Mouse (Mus musculus) spleen, adult 12 weeks (tissue): ENCODE results near the gene Dhdh.
"Not testable (repeated sequence)": the region's sequence is repeated elsewhere in the genome, so short reads cannot be mapped to it uniquely, and the experiment has no call there.

Experiments
- DNase-seq: peaks from one replicate; pipeline ENCODE4 v3.0.0; 2022; ENCODE audit warnings: low spot score

Gene Dhdh

DNA sequence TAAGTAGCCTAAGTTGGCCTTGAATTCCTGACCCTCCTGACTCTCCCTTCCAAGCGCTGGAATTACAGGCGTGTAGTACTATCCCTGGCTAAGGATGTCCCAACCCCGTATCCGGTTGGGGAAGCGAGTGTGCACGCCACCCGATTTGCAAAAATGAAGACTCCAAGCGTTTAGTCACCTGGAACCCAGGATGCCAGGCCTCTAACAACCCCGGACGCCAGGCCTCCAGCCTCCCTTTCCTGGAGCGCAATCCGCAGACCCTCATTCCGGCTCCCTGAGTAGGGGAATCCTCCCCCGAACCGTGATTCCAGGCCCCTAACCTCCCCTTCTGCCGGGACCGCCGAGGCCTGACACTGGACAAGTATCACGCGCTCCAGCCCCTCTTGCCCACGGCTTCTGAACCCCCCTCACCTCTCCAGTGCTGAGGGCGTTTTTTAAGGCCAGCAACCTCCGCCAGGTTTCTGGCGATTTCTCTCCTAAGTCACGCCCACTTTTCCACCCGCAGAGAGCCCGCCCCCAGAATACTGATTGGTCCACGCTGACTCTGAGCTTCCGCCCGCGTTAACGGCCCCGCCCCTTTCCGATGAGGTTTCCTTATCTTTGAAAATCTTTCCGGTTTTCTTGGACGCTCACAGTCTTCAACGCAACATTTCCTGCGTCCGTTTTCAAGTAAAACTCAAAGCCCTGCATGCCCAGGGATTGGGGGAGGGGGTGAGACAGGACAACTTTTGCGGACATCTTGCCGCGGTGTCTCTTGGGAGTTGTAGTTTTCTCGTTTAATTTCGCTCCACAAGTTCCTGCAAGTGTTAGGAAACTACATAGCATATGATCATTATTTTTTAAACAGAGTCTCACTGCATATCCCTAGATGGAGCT lies 21.5 kb upstream of the Dhdh start, which contains the start of gene Nucb1:
Gene Nucb1 (minus strand): TSS at position 495 of the 876 bp plus-strand sequence.
- DNase-seq, result peak; percentile 92

DNA sequence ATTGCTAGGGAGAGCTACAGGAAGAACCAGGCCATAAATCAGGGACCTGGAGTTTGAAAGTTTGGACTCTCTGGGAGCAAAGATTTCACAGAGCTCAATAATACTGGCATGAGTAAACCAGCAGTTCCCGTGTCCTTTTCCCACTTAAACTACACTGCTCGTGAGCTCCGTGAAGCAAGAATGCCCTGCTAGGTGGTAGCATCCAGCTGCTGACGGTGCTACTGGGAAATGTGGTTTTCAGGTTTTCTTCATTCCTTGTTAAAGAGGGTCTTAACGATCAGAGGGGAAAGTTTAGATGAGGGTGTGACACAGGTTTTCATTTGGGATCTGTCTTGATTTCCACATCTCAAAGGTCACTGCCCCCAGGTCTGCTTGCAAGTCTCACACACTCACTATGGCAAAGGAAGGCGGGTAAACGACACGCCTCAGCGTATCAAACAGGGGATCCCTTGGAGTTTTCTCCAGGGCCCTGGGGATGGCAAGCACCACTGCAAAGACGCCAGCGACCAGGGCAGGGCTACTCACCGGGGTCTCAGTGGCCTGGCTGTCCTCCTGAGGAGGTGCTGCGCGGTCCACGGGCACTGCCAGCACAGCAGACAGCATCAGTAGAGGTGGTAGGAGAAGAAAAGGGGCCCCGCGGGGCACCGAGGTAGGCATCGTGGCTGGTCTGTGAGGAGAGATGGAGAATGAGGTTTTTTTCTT lies 20.7 kb upstream of the Dhdh start:
- DNase-seq, result no peak

DNA sequence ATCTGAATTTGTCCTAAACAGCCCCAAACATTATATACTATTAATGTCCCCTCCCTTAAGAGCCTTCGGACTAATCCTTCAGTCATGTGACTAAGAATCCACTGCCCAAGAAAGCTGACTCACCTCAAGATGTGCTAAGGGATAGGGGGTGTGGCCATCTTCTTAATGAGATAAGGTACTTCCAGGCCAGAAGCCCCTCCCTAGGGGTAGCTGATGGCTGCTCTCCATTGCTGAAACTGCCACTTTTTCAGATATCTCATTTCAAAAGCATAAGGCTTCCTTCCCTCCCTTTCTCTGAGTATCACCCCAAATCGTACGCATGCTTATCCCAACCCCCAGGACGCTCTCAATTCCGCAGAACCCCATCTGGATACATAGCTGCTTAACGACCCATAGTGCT lies 20.0 kb upstream of the Dhdh start:
- DNase-seq, result peak; percentile 50

DNA sequence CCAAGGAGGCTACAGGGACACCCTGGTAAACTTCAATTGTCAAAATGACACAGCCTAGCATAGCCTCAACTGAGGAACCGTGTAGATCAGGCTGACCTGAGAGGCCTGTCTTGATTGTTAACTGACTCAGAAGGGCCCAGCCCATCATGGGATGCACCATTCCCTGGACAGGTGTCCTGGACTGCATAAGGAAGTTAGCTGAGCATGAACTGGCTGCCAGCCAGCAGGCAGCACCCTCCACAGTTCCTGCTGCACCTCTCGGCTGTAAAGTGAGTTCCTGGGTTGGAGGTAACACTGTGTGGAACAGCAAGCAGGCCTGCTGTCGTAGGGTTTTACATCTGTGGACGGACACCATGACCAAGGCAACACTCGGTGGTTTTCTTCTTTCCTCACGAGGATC lies 19.0 kb upstream of the Dhdh start:
- no peak for DNase-seq

DNA sequence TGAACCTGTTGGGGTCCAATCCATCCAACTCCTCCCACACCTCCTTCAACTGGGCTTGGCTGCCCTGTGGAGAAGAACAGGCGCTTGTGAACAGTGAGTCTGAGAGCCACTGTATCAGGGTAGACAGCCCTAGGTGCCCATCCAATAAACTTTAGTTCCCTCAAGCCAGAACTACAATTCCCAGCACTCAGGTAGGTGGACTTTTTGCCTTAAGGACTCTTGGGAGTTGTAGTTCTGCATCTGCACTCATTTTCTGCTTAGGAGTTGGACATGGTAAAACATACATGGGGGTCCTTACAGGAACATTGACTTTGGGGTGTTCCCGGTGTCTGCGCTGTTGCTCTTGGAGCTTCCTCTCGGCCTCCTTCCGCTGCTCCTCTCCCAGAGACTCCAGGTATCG lies 9.8 kb upstream of the Dhdh start:
- DNase-seq, result no peak

DNA sequence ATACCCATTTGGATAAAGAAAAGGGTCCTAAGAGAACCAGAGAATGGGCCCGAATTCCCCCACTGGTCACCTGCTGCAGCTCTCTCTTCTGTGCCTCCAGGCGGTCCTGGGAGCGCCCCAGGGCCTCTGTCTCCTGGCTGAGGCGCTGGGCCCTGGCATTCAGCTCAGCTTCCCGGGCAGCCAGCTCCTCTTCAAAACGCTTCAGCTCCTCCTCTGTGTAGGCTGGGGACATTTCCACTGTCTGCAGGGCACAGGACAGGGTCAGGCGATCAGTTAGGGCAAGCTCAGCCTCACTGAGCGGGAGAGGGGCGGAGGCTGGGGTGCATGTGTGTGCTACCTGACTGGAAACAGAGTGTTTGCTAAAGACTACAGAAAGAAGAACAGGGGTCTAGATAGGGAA lies 5.9 kb upstream of the Dhdh start:
- DNase-seq, result no peak

DNA sequence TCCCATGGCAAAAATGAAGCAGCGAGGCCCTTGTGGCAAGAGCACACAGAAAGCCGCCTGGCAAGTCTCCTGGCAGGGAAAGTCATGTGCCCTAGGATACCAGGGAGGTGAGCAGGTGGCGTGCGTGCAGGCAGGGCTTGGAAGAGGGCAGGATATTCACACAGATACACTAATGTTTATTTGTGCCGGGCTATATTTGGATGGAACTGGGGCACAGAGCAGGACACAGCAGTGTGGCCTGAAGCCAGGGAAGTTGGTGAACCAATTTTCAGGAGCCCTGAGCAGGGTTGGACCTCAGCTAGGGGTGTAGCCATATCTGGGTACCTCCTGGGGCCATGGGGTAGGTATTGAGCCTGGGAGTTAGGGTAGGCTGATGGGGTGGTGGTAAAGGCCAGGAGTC lies 4.3 kb upstream of the Dhdh start:
- DNase-seq, result no peak

DNA sequence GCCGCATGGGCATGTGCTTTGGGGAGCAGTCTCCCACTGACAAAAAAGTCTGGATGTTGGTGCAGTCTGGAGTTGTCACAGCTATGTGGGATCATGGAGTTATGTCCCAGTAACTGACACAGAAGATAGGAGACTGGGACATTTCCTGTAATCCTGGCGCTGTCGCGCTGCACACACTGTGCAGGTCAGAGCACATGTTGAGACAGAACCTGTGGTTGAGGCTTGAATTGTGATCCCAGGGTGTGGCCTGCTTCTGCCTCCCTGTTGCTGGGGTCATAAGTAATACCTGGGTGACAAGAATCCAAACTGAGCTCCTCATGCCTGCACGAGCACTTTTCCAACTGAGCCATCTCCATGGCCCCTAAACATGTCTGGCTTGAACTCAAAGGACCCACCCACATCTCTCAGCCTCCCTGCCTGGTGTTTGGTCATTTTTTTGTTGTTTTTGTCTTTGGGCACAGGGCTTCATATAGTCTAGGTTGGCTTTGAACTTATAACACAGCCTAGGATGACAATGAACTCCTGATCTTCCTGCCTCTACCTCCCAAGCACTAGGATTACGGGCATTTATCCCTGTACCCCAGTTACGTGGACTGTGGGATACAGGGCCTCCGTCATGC lies 3.7 kb upstream of the Dhdh start:
- DNase-seq, result no peak

DNA sequence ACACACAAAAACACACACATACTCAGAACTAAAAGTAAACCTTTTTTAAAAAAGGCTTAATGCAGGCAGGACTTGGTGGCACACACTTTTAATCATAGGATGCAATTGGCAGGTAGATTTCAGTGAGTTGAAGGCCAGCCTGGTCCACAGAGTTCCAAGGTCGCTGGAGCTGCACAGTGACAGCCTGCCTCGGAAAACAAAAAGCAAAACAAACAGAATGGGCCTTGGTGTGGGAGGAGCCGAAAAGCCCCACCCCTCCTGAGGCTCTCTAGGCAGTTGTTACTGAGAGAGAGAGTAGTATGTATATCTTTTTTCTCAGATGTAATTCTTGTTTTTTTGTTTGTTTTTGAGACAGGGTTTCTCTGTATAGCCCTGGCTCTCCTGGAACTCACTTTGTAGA lies 2.7 kb upstream of the Dhdh start:
- no peak for DNase-seq

DNA sequence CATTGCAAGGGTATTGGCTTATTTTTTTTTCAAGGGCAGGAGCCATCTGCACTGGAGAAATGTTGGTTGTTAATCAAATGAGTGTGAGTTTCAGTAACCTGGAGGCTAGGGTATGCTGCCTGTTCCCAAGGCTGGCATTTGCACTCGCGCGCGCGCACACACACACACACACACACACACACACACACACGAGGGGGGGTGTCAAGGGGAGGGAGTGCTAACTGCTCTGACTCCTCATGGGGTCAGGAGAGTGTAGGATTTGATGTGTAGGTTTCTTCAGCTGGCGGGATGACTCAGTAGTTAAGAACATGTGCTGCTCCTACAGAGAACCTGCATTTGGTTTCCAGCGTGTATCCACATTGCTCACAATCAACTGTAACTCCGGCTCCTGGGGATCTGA lies 2.2 kb upstream of the Dhdh start:
- no peak for DNase-seq

DNA sequence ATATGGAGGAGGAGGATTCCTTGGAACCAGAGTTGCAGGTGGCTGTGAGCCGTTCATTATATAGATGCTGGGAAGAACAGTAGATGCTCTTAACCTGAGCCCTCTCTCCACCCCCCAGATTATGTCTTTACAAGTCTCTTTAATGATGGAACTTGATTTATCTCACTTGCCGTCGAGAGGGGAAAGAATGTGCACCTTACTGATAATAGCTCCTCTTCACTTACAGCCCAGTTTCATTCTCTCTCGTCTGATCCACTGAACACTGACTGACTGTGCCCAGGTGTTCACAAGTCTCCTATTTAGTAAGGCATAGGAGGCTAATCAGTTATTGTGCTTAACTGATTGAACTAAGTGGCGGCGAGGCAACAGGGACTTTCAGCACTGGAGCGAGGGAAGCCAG lies 973 bp upstream of the Dhdh start:
- no peak for DNase-seq

DNA sequence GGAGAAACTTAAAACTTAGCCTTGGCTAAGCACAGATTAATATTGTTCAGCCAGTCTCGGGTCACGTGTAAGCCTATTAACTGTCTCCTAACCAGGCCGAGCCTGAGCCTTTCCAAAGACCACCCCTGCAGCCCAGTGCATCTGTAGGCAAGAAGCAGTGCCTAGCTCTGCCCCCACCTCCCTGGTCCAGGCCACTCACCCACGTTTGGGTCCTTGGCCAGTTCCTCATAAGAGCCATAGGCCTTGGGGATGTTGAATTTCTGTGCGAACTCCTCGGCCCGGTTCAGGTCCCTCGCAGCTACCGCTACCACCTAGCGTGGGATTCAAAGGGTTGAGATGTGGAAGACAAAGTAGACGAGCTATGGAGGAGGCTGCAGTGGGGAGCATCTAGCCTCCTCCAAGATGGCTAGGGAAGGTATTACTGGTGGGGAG lies 728 bp downstream of the Dhdh start:
- no peak for DNase-seq

DNA sequence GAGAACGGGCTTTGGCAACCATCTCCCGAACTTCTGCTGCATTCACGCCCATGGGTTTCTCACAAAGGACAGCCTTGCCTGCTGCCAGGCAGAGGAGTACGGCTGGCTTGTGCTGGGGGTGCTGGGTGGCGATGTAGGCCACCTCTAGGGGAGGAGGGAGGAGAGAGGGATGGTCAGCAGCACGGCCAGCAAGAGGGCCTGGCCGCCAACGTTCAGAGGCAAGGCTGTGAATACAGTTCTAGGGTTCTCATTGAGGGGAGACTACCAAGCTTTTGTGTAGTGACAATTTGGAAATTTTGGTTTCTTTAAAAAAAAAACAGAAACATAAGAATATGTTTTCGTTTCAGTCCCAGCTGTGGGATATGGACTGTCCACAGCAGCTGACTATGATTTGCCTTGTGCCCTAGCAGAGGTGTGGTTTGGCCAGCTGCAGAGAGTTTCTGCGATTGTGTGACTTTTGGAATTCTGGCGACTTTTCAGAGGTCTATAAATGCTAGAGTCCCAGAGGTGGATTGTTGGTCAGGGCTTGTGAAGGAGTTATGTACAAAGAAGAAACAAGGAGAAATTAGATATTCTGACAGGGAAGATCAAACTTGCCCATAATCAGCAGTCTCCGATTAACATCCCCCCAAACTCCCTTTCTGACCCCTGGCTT lies 1.7 kb downstream of the Dhdh start, which contains the start of gene Gm45808:
Gene Gm45808 (minus strand): TSS at position 51 of the 655 bp plus-strand sequence.
- no peak for DNase-seq

DNA sequence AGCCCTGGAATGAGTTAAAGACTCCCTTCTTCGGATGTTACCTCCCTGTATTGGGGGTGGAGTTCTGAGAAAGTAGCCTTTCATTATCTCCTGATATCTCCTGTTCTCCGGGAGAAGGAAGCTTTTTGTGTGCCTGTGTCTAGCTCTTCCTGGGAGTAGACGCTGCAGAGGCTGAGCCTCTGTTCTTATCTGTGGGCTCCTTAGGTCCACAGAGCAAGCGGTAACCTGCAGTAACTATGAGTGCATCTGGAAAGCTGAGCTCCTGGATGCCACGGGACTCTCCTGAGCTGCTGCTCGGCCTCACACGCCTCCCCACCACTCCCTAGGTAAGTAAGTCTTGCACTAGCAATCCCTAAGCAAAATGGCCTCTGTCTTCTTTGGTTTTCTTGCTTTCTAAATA lies 2.4 kb downstream of the Dhdh start:
- no peak for DNase-seq

DNA sequence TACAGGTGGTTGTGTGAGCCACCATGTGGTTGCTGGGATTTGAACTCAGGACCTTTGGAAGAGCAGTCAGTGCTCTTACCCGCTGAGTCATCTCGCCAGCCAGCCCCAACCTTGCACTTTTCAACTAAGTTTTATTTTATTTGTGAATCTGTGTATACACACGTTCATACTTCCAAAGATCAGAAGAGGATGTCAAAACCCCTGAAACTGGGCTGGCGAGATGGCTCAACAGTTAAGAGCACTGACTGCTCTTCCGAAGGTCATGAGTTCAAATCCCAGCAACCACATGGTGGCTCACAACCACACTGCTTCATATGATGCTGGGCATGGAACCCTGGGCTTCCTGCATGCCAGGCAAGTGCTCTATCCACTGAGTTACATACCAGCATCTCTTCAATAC lies 3.6 kb downstream of the Dhdh start:
- DNase-seq, result not testable (repeated sequence)

DNA sequence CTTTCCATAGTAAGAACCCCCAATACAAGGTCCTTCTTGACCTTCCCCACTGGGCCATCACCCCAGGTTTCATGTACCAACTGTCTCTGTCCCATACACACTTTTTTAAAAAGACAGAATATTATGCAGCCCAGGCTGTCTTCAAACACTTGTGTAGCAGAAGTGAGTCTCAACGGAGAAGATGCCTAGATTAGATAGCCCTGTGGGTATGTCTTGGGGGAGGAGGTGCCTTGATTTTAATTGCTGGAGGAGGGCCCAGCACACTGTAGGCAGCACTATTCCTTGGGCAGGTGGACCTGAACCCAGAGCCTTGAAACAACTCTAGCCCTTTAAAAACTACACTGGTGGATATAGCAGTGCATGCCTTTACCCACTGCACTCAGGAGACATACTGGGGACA lies 6.4 kb downstream of the Dhdh start:
- no peak for DNase-seq

DNA sequence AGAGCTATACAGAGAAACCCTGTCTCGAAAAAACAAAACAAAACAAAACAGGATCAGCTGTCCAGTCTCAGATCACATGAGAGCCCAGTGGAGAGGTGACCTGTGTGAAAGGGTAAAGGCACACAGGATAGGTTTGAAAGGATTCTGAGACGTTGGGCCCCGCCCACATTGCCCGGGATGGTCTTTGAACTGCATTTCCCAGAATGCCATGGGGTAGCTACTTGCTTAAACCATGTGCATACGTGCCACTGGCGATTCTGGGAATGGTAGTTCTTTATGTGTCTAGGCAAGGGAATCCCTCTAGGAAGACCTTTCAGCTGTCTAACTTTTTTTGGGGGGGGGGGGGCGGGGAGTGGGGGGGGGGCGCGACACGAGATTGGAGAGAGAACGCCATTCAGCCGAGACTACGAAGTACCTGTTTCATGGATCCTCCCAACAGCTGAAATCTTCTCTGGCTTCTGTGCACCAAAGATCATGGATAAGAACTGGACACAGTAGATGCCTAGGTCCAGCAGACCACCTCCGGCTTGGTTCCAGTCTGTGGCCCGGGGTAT lies 7.2 kb downstream of the Dhdh start, which contains the start of gene Tulp2:
Gene Tulp2 (plus strand): TSS at position 504 of the 554 bp plus-strand sequence.
- no peak for DNase-seq

DNA sequence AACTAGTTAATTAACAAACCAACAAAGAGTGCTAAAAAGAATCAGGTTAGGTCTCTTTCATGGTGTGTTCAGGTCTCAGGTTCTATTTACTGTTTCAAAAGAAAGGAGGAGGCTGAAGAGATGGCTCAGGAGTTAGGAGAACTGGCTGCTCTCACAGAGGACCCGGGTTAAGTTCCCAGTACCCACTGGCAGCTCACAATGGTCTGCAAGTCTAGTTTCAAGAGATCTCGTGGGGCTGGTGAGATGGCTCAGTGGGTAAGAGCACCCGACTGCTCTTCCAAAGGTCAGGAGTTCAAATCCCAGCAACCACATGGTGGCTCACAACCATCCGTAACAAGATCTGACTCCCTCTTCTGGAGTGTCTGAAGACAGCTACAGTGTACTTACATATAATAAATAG lies 8.3 kb downstream of the Dhdh start:
- DNase-seq, result not testable (repeated sequence)

DNA sequence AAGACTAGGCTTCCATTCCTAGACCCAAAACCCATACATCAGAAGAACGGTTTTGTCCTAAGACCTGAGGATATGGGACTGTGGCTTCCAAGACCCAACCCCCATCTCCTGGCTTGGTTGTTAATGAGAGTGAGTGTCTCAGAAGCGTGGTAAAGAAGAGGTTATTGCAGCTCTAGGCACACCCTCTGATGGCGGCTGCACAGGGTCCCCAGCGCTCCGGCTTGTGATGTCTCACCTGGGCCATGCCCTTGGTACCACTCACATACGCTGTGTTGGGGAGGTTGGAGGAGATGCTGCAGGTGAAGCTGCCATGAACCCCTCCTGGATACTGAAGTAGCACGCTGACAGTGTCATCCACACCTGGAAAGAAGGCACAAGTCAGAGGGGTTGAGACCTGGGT lies 9.8 kb downstream of the Dhdh start:
- DNase-seq, result no peak

DNA sequence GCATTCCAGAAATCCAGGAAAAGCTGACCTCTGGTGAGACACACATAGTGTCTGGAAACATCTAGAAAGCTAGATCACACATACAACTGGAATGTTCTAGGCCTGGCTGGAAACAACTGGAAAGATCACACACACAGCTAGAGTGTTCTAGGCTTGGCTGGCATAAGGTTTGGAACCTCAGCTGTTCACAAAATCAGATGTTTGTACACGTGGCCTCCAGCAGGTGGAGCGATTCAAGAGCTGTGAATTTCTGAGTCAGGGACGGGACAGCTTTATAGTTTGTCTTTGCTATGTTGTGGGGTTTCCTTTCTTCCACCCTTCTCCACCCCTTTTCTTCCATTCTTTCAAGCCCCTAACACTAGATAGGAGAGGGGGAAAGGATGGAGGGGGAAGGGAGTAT lies 11.6 kb downstream of the Dhdh start:
- DNase-seq, result no peak

DNA sequence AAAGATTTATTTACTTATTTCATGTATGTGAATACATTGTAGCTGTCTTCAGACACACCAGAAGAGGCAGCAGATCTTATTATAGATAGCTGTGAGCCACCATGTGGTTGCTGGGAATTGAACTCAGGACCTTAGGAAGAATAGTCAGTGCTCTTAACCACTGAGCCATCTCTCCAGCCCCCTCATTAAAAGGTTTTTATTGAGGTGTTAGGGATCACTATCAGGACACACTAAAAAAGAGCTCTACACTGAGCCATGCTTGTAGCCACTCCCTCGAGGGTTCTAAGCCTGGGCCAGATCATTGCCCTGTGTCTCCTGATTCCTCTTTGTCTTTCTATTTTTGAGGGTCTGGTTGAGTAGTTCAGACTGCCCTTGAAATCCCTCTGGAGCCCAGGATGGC lies 12.2 kb downstream of the Dhdh start:
- DNase-seq, result no peak
